Mouse (Mus musculus): ENCODE data around the gene Efcab11.

GRCm38 (mm10) chr12:99884269-99885261 is at the start of gene Efcab11, which contains the start of gene Tdp1:
- TF ChIP-seq EP300 (IDR thresholded peaks at IDR 0.05; ENCODE audit: low read depth) (no peak), CTCF (IDR thresholded peaks at IDR 0.05; ENCODE audit: low read depth) (no peak; the same call in 1 of the 2 replicates)
